Mouse (Mus musculus): ENCODE results near the gene Nptn. TPM values are rescaled to one million over a fixed set of nuclear protein-coding genes. Genes with fewer than 3 reads are reported as not detected.
A peak's percentile ranks its signal among the peaks of the same experiment; 100 is the strongest.

Nptn gene
- polyA plus RNA-seq, 1 experiment from 2014 or later, result 85.5 TPM

DNA sequence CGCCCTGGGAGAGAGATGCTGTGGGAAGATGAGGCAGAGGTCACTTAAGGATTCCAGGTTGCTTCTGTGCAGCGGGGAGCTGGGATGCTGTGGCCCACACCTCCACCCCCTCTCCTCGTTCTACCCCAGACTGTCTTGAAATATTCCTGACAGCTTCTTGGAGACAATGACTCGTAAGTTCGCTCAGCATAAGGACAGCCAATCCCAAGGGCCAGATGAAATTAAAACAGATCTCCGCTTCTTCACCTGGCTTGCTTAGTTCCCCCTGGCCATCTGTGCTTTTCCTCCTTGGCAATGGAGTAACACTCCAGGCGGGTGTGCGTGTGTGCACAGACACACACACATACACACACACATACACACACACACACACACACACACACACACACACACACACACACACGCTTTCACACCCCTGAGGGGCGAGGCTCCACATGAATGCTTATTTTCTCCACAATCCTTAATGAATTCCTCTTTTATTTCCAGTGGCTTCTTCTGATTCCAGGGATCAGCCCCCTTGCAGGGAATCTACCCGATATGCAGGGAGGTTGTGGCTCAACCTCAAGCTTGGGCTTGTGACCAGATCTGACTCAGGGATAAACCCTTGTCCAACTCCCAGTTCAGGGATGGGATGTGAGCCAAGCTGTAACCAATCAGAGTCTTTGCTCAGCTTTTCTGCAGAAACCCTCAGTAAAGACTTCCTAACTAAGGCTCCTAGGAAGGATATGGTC is 35.2 kb upstream of the Nptn start:
- Histone ChIP-seq H3K4me3 (ENCODE audit: low read depth, low read length) (no peak overlapping the region), H3K27ac (ENCODE audit: low read length) (no peak overlapping the region), H3K4me2 (ENCODE audit: low read depth, low read length) (no peak overlapping the region), H3K4me1 (ENCODE audit: control insufficient read depth, low read depth, low read length) (peaks cover under 1% of the 10 kb centered on the region; the same call in 1 of the 2 replicates), H3K27me3 (ENCODE audit: control insufficient read depth, insufficient read depth, low read depth, low read length) (no peaks in the 10 kb centered on the region; the same call in 1 of the 2 replicates), H3K36me3 (ENCODE audit: control insufficient read depth, insufficient read depth) (no peaks in the 10 kb centered on the region), H3K9me3 (replicated peaks; ENCODE audit: control insufficient read depth, low read length) (no peaks in the 10 kb centered on the region), H3K9ac (ENCODE audit: low read depth, low read length) (no peak overlapping the region)
- WGBS (ENCODE audit: insufficient replicate concordance), result 67% methylated on average over 11 of the region's 11 CpGs
- ATAC-seq (ENCODE audit: low read depth), result no peak

DNA sequence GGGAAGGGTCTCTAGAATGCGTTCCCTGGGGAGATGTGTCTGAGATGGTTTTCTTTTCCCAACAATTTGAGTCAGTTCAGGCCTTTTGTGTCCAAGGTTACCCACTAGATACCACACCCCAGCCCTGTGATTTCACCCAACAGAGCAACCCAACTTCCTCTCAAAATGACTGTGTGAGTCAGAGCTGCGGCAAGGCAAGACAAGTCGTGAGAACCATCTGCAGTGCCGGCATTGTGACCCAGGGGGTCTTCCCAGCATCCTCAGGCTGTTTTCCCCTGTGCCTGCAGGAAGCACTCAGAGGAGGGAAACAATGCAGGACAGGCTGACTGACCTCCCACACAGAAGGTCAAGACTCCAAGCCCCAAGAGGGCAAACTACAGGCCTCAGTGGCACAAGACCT is 33.1 kb upstream of the Nptn start:
- no peak overlapping the region for H3K27ac ChIP-seq (ENCODE audit: low read length)
- H3K4me1 ChIP-seq (ENCODE audit: control insufficient read depth, low read depth, low read length), result no peaks in the 10 kb centered on the region
- no peak overlapping the region for H3K4me2 ChIP-seq (ENCODE audit: low read depth, low read length)
- no peak for ATAC-seq (ENCODE audit: low read depth)
- no peaks in the 10 kb centered on the region for H3K9me3 ChIP-seq (replicated peaks; ENCODE audit: control insufficient read depth, low read length)
- H3K27me3 ChIP-seq (ENCODE audit: control insufficient read depth, insufficient read depth, low read depth, low read length), result peaks cover 12% of the 10 kb centered on the region
- 36% methylated on average over 4 of the region's 4 CpGs for WGBS (ENCODE audit: insufficient replicate concordance)
- H3K9ac ChIP-seq (ENCODE audit: low read depth, low read length), result no peak overlapping the region
- no peaks in the 10 kb centered on the region for H3K36me3 ChIP-seq (ENCODE audit: control insufficient read depth, insufficient read depth)
- no peak overlapping the region for H3K4me3 ChIP-seq (ENCODE audit: low read depth, low read length)

DNA sequence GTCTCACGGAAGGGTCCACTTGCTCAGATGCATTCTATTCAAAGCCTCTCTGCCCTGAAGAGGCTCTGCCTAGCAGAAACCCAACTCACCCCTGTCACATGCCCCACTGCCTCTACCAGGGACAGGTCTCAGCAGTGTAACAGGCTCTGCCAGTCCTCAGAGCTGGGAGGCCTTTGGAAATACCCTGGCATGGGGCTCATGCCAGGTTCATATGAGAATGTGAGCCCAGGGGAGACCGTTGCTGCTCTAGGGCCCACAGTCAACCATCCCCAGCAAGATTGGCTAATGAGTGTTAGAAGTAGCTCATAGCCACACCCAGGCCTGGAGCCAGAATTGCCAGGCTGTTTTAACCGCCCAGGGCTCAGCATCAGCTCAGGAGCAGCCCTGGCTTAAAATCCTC is 32.3 kb upstream of the Nptn start:
- Histone ChIP-seq H3K27me3 (ENCODE audit: control insufficient read depth, insufficient read depth, low read depth, low read length) (peaks cover 20% of the 10 kb centered on the region), H3K4me2 (ENCODE audit: low read depth, low read length) (no peak overlapping the region), H3K9ac (ENCODE audit: low read depth, low read length) (no peak overlapping the region), H3K4me1 (ENCODE audit: control insufficient read depth, low read depth, low read length) (peaks cover 4% of the 10 kb centered on the region; the same call in 1 of the 2 replicates), H3K4me3 (ENCODE audit: low read depth, low read length) (no peak overlapping the region), H3K27ac (ENCODE audit: low read length) (no peak overlapping the region), H3K9me3 (replicated peaks; ENCODE audit: control insufficient read depth, low read length) (no peaks in the 10 kb centered on the region), H3K36me3 (ENCODE audit: control insufficient read depth, insufficient read depth) (no peaks in the 10 kb centered on the region)
- WGBS (ENCODE audit: insufficient replicate concordance), result 56% methylated on average over 3 of the region's 3 CpGs
- no peak for ATAC-seq (ENCODE audit: low read depth)

DNA sequence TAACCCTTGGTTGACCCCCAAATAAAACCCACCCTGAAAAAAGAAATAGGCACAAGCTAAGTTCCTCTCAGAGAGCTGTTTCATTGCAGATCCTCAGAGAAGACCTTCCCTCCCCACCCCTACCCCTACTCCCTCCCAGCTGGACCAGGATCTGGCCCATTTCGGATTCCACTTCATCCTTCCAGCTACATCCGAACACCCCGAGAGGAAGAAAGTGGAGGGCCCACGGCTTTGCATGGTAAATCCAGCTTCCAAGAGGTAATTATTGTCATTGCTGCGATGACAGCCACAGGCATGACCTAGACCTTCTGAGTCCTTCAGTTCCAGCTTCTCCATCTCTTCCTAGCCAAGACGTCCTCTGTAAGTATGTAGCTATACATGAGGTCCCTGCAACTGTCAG is 31.1 kb upstream of the Nptn start:
- 67% methylated on average over 6 of the region's 6 CpGs for whole genome bisulfite sequencing (ENCODE audit: insufficient replicate concordance)
- Histone ChIP-seq H3K27ac (ENCODE audit: low read length) (no peak overlapping the region), H3K4me3 (ENCODE audit: low read depth, low read length) (no peak overlapping the region), H3K36me3 (ENCODE audit: control insufficient read depth, insufficient read depth) (no peaks in the 10 kb centered on the region), H3K27me3 (ENCODE audit: control insufficient read depth, insufficient read depth, low read depth, low read length) (peaks cover 32% of the 10 kb centered on the region), H3K9ac (ENCODE audit: low read depth, low read length) (no peak overlapping the region), H3K9me3 (replicated peaks; ENCODE audit: control insufficient read depth, low read length) (no peaks in the 10 kb centered on the region), H3K4me1 (ENCODE audit: control insufficient read depth, low read depth, low read length) (peaks cover 8% of the 10 kb centered on the region), H3K4me2 (ENCODE audit: low read depth, low read length) (no peak overlapping the region)
- ATAC-seq (ENCODE audit: low read depth), result no peak

DNA sequence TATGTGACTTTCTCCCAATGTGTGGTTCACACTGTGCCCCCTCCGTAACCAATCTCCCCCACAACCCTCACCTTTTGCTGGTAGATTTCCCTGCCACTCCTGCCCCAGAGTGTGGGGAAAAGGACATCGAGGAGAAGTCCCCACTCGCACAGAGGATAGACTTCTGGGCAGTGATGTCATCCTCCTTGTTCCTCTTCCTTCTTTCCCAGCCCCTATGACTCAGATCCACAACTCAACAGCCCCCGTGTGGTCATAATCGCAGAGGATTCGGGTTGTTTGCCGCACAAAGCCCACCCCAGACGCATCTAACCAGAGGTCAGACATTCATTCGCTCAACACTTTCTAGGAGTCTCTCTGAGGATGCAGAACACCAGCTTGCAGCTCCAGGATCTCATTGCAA is 30.0 kb upstream of the Nptn start:
- no peaks in the 10 kb centered on the region for H3K36me3 ChIP-seq (ENCODE audit: control insufficient read depth, insufficient read depth)
- peaks cover 37% of the 10 kb centered on the region for H3K27me3 ChIP-seq (ENCODE audit: control insufficient read depth, insufficient read depth, low read depth, low read length)
- WGBS (ENCODE audit: insufficient replicate concordance), result 29% methylated on average over 9 of the region's 9 CpGs
- H3K9ac ChIP-seq (ENCODE audit: low read depth, low read length), result no peak overlapping the region
- H3K4me2 ChIP-seq (ENCODE audit: low read depth, low read length), result no peak overlapping the region
- ATAC-seq (ENCODE audit: low read depth), result no peak
- H3K9me3 ChIP-seq (replicated peaks; ENCODE audit: control insufficient read depth, low read length), result no peaks in the 10 kb centered on the region
- no peak overlapping the region for H3K27ac ChIP-seq (ENCODE audit: low read length)
- H3K4me1 ChIP-seq (ENCODE audit: control insufficient read depth, low read depth, low read length), result peaks cover 8% of the 10 kb centered on the region
- H3K4me3 ChIP-seq (ENCODE audit: low read depth, low read length), result no peak overlapping the region

DNA sequence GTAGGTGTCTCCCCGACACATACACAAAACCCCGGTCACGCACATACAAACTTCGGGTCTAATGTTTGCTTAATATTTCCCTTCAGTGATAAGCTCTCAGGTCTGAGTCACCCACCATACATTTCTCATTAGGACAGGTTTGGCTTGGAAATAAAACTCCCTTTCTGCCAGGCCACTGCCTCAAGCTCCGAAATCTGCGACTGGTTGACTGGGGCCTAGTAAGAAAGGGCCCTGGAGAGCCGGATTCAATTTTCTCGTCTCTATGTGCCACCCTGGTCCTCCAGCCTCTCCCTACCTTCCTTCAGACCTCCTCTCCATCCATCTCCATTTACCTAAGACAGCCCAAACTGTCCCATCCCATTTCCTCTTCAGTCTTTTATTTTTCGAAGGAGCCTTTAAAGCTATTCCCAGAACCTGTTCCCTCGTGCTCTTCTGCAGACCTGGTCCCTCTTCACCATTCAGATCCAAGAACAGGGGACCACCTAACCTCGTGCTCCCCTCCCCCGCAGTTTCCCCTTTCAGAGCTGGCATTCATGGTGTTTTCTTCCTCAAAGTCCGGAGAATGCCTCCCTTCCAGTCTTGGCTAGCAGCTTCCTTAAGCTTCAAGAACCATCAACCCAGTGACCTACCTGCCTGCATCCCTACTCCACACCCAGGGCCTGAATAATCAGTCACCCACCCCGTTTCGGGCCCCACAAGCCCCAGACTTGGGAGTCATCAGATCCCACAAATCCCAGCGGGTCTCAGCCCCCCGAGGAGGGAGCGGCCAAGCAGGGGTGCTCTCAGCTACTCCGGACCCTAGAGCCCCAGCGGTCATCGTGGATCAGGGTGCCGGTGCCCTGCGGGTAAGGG is 27.8 kb upstream of the Nptn start:
- 23% methylated on average over 23 of the region's 23 CpGs for WGBS (ENCODE audit: insufficient replicate concordance)
- Histone ChIP-seq H3K9ac (ENCODE audit: low read depth, low read length) (peak overlapping the region; percentile 57), H3K4me1 (ENCODE audit: control insufficient read depth, low read depth, low read length) (peaks cover 8% of the 10 kb centered on the region), H3K4me3 (ENCODE audit: low read depth, low read length) (peak overlapping the region; percentile 61), H3K9me3 (replicated peaks; ENCODE audit: control insufficient read depth, low read length) (no peaks in the 10 kb centered on the region), H3K36me3 (ENCODE audit: control insufficient read depth, insufficient read depth) (no peaks in the 10 kb centered on the region), H3K27ac (ENCODE audit: low read length) (no peak overlapping the region), H3K27me3 (ENCODE audit: control insufficient read depth, insufficient read depth, low read depth, low read length) (peaks cover 37% of the 10 kb centered on the region), H3K4me2 (ENCODE audit: low read depth, low read length) (peak overlapping the region; percentile 69)
- 0 out of 2 replicates have a peak, but pooled peaks have one; percentile 13 for ATAC-seq (ENCODE audit: low read depth)

DNA sequence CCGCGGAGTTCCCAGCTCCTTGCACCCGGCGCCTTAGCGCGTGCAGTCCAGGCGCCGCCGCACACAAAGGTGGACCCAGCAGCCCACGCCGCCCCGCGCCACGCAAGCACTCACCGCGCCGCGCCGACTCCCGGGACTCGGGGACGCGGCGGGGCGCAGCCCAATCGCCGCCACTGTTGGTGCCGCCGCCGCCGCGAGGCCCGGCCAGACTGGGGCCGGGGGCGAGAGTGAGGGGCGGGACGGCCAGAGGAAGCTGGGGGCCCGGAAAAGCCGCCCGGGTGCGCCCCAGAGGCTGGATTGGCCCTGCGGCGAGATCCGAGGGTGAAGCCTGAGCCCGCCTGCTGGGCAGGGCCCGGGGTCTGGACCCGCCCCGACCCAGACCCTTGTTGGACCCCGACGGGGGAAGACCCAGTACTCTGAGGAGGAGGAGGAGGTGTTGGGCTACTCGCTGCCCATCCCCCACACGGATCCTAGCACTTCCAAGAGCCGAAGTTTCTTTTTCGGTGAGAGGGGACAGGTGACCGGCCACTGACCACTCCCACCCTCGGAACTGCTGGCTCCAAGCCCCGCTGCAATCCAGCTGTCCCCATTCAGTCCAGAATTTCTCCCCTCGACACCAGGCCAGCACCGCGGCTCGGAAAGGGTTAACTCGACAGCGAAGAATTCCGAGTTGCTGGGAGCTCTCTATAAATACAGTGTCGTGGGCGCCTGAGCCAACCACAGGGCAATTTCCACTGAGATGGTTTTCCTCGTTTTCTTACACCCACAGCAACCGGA is 26.9 kb upstream of the Nptn start, which contains the start of gene Cd276:
TSS of gene Cd276 (minus strand) at position 530 of the 777 bp plus-strand sequence.
- peak; percentile 19; the same call in 1 of the 2 replicates for ATAC-seq (ENCODE audit: low read depth)
- Histone ChIP-seq H3K9ac (ENCODE audit: low read depth, low read length) (peak within 1 kb of the TSS; percentile 57), H3K36me3 (ENCODE audit: control insufficient read depth, insufficient read depth) (no peaks in the 10 kb centered on the region), H3K4me3 (ENCODE audit: low read depth, low read length) (peak within 1 kb of the TSS; percentile 61), H3K4me1 (ENCODE audit: control insufficient read depth, low read depth, low read length) (peaks cover 8% of the 10 kb centered on the region), H3K27ac (ENCODE audit: low read length) (no peak within 1 kb of the TSS), H3K27me3 (ENCODE audit: control insufficient read depth, insufficient read depth, low read depth, low read length) (peaks cover 37% of the 10 kb centered on the region), H3K9me3 (replicated peaks; ENCODE audit: control insufficient read depth, low read length) (no peaks in the 10 kb centered on the region), H3K4me2 (ENCODE audit: low read depth, low read length) (peak within 1 kb of the TSS; percentile 69)
- under 1% methylated on average over 67 of the region's 68 CpGs for WGBS (ENCODE audit: insufficient replicate concordance)

DNA sequence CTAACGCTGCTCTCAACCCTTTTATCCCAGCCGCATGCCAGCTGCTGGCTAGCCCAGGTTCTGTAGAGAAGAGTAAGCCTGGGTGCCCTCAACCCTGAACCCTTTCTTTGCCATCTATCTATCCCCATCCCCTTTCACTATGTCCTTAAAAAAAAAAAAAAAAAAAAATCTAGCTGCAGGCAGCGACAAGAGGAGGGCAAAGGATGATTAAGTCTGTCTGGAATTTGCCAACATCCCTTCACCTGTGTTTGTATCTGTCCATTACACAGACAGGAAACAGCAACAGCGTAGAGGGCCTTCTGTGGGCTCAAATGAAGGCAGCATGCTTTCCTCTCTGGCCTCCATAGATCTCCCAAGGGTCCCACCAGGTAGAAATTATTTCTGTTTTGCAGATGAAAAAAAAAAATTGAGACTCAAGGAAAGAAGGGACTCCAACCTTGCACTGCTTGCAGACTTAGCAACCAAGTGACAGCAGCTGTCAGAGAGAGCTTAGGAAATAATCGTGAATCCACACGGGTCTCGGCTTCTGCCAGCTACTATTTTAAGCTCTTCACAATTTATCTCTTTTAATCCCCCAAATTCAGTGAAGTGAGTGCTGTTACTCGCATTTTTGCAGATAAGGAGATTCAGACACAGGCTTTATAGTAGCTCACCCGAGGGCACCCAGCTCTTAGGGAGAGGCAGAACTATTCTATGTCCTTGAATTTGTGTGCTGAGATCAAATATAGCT is 26.2 kb upstream of the Nptn start:
- Histone ChIP-seq H3K4me3 (ENCODE audit: low read depth, low read length) (peak overlapping the region; percentile 61; the same call in 1 of the 2 replicates), H3K4me1 (ENCODE audit: control insufficient read depth, low read depth, low read length) (peaks cover 8% of the 10 kb centered on the region), H3K27me3 (ENCODE audit: control insufficient read depth, insufficient read depth, low read depth, low read length) (peaks cover 37% of the 10 kb centered on the region), H3K9me3 (replicated peaks; ENCODE audit: control insufficient read depth, low read length) (no peaks in the 10 kb centered on the region), H3K27ac (ENCODE audit: low read length) (no peak overlapping the region), H3K4me2 (ENCODE audit: low read depth, low read length) (peak overlapping the region; percentile 69), H3K36me3 (ENCODE audit: control insufficient read depth, insufficient read depth) (no peaks in the 10 kb centered on the region), H3K9ac (ENCODE audit: low read depth, low read length) (no peak overlapping the region)
- 8% methylated on average over 9 of the region's 9 CpGs for WGBS (ENCODE audit: insufficient replicate concordance)
- no peak for ATAC-seq (ENCODE audit: low read depth)

Measured in liver, embryonic 16.5 days (tissue).